Mouse (Mus musculus) spleen, adult 2 months (tissue): Measurements from ENCODE around the gene Klf2. TPM values are rescaled to one million over a fixed set of nuclear protein-coding genes. Genes with fewer than 3 reads are reported as not detected.
A peak's percentile ranks its signal among the peaks of the same experiment; 100 is the strongest.

Experiments
- DNase-seq, 2 experiments: peaks; one replicate each; pipeline versions ENCODE4 v3.0.0 to v3.0.0-alpha.2; 2012 to 2021; ENCODE audit warnings: low spot score in 2 of 2, low read depth in 1 of 2
- H3K27ac ChIP-seq: fragments of 200-500 bp; 2 replicates; pipeline ENCODE4 v1.5.1; 2012; ENCODE audit warnings: low read length, inconsistent platforms; ENCODE audit not compliant: insufficient read depth
- H3K27me3 ChIP-seq: fragments of 200-500 bp; 2 replicates; pipeline ENCODE4 v1.6.1; 2012; ENCODE audit warnings: mild to moderate bottlenecking, moderate library complexity, low read length, inconsistent platforms; ENCODE audit not compliant: control insufficient read depth, insufficient read depth
- H3K36me3 ChIP-seq: fragments of 200-500 bp; 2 replicates; pipeline ENCODE4 v1.6.1; 2012; ENCODE audit warnings: mild to moderate bottlenecking, low read length, inconsistent platforms; ENCODE audit not compliant: control insufficient read depth, insufficient read depth
- H3K4me1 ChIP-seq: fragments of 200-500 bp; 2 replicates; pipeline ENCODE4 v1.6.1; 2011; ENCODE audit warnings: inconsistent platforms; ENCODE audit not compliant: control insufficient read depth, insufficient read depth, insufficient read length
- H3K4me3 ChIP-seq: fragments of 200-500 bp; 2 replicates; pipeline ENCODE4 v1.5.1; 2011; ENCODE audit warnings: mild to moderate bottlenecking, inconsistent platforms; ENCODE audit not compliant: insufficient read depth, insufficient read length; ENCODE audit errors: extremely low read depth
- CTCF ChIP-seq: fragments of 200-500 bp; IDR thresholded peaks from 2 replicates; pipeline ENCODE4 v1.5.1; 2011; ENCODE audit warnings: mild to moderate bottlenecking, inconsistent platforms; ENCODE audit not compliant: insufficient read depth, insufficient read length, insufficient replicate concordance; ENCODE audit errors: extremely low read depth
- POLR2A ChIP-seq: fragments of 200-500 bp; IDR thresholded peaks from 2 replicates; pipeline ENCODE4 v1.6.1; 2011; ENCODE audit warnings: low read depth, low read length, inconsistent platforms
- WGBS: fragments of 180-500 bp; shearing (Covaris S2); methylation state at CpG from one replicate; pipeline ENCODE4 v1.1.7; 2018; 5-methylcytosine and 5-hydroxymethylcytosine counted together
- polyA plus RNA-seq: library from polyadenylated mRNA; depleted of rRNA; stranded (reverse); fragments of >200 nt; gene quantifications from 2 replicates; pipeline ENCODE4 v1.2.3, GENCODE M21; 2012

Klf2 gene
- polyA plus RNA-seq, 1 experiment: 219 TPM

DNA sequence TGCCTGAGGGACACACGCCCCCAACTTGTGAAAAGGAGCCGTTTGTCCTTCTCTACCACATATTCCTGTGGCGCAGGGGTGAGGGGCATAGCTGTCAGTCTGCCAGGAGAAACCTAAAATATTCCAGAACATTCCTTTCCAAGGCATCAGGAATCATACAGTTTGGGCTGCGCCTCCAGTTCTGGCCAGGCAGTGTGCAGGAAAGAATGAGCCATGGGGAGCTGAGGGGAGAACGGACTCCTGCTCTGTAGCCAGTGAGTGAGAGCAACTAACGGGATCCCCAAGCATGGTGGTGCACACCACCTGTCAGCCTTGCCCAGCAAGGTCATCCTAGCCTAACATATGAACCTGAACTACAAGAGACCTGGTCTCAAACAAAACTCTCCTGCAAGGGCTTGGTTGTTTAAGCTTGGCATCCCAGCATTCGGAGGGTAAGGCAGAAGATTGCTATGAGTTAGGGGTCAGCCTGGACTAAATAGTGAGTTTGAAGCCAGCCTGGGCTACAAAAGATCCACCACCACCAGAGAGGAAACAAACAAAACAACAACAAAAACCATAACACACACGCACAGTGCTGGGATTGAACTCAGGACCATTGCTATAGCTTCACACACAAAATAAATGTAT is 15.7 kb upstream of the Klf2 start:
- Histone ChIP-seq H3K4me1 (peaks cover 16% of the 10 kb centered on the region; the same call in 1 of the 2 replicates), H3K36me3 (no peaks in the 10 kb centered on the region), H3K27me3 (no peaks in the 10 kb centered on the region), H3K27ac (peak overlapping the region; percentile 76), H3K4me3 (no peak overlapping the region)
- TF ChIP-seq CTCF (no peak), POLR2A (no peak)
- DNase-seq: no peak
- 46% methylated on average over 8 of the region's 8 CpGs for WGBS

DNA sequence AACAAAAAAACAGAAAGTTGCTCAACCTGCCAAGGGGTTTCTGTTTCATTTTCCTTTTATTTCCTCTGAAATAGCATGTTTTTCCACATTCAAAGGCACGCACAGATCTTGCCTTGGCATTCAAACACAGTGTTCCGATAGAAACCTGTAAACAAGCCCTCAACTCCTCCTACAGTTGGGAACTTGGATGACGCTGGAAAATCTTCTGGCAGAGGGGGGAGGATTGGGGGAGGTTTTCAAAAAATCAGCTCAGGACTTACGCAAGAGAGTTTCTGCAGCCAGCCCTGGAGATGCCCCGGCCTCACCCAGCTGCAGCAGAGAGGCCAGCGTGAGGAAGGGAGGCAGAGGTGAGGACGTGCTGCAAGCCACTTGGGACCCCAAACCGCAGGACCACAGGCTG is 15.2 kb upstream of the Klf2 start:
- Histone ChIP-seq H3K36me3 (no peaks in the 10 kb centered on the region), H3K27me3 (no peaks in the 10 kb centered on the region), H3K4me1 (peaks cover 16% of the 10 kb centered on the region; the same call in 1 of the 2 replicates), H3K27ac (peak overlapping the region; percentile 77), H3K4me3 (peak overlapping the region; percentile 51)
- DNase-seq: peak in 1 of 2 experiments; percentile 37
- TF ChIP-seq POLR2A (no peak), CTCF (no peak)
- WGBS: 3% methylated on average over 8 of the region's 8 CpGs

DNA sequence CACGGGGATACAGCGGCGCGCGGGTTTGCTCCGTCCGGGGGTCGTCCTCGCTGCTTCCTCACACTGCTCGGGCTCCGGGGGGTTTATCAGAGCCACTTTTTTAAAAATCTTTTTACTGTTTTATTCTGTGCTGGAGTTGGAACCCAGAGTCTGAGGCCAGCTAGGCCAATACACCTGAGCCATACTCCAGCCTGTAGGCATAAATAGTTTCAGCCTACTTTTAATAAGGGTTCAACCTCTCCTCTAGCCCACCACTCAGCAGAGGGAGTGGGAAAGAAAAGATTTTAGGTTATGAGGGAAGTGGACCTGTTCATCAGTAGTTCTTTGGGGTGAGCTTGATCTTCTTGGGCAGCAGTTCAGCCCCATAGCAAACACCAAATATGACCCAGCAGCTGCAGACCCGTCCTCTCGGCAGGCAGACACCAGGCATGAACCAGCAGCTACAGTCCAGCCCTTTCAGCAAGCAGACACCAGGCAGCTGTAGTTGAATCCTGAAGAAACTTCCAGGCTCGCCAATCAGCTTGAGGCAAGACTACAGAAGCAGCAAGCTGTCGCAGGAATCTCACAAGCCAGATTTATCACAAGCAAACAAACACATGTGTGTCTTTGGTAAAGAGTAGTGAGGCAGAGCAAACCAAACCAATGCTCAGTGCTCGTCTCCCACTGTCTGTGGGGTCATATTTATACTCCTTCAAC is 13.5 kb upstream of the Klf2 start, which contains the start of gene Gm10282:
Gene Gm10282 (minus strand): TSS at position 51 of the 696 bp plus-strand sequence.
- H3K27me3 ChIP-seq: no peaks in the 10 kb centered on the region
- no peak for DNase-seq
- no peak within 1 kb of the TSS for H3K4me3 ChIP-seq
- TF ChIP-seq POLR2A: no peak
- no peak for TF ChIP-seq CTCF
- 89% methylated on average over 16 of the region's 16 CpGs for WGBS
- peaks cover 16% of the 10 kb centered on the region; the same call in 1 of the 2 replicates for H3K4me1 ChIP-seq
- H3K36me3 ChIP-seq: no peaks in the 10 kb centered on the region
- no peak within 1 kb of the TSS for H3K27ac ChIP-seq

DNA sequence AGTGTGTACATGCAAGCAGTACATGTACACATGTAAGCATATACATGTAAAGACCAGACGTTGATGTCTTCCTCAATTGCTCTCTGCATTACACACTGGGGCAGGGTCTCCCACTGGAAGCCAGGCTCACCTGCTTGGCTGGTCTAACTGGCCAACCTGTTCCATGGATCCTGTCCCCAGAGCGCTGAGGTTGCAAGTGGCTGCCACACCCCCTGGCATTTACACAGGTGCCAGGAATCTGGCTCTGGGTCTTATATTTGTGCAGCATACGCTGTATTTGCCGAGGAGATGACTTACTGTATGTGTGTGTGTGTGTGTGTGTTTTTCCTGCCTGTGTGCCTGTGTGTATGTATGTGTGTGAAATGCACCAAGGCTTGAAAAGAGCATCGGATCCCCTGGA is 11.9 kb upstream of the Klf2 start:
- H3K27ac ChIP-seq: no peak overlapping the region
- no peak overlapping the region for H3K4me3 ChIP-seq
- no peaks in the 10 kb centered on the region for H3K27me3 ChIP-seq
- DNase-seq: no peak
- peaks cover 16% of the 10 kb centered on the region; the same call in 1 of the 2 replicates for H3K4me1 ChIP-seq
- H3K36me3 ChIP-seq: no peaks in the 10 kb centered on the region
- WGBS: 83% methylated on average over 5 of the region's 5 CpGs
- no peak for TF ChIP-seq POLR2A
- no peak for TF ChIP-seq CTCF

DNA sequence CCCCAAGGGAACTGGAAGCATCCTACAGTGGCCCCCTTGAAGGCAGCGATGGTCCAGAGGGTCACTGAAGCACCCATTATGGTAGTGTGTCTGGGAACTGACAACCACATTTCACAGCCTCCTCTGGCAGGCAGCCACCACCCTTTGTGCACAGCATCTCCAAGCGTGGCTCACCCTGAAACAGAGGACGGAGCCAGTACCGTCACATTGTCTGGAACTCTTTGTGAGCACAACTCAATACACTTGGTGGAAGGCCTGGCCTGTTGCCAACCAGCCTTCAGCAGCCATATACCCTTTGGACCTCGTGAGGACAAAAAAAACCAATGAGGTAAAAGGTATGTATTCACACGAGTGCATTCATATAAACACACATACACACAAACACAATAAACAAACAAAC is 10.6 kb upstream of the Klf2 start:
- no peaks in the 10 kb centered on the region for H3K27me3 ChIP-seq

DNA sequence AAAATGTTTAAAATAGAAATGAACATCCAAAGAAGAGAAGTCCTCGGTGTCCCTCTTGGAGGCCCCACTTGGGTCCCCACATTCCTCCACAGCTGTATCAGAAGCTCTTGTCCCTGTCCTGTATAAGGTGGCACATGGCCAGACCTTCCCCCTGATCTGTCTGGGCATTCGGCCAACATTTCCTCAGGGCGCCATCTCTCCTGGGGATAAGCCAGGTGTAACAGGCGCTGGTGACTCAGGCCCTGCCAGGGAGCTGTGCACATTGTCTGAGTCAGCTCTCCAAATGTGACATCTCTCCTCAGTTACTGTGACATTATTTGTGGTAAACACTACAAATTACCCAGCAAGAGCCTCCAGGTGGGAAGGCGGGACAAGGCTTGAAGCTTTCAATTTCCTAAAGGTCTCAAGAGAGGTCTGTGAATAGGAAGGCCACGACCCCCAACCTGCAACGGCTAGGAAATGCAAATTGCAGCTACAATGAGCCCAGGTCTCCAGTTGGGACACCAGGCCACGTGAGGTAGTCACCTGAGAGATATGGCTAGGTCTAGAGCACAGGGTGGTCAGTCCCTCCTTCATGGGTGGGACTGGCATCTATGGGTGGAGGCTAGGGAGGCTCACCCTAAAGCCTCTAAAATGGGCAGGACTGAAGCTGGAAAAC is 7.9 kb upstream of the Klf2 start:
- Histone ChIP-seq H3K27me3 (no peaks in the 10 kb centered on the region), H3K4me3 (no peak overlapping the region), H3K36me3 (no peaks in the 10 kb centered on the region), H3K27ac (no peak overlapping the region), H3K4me1 (peaks cover 4% of the 10 kb centered on the region; the same call in 1 of the 2 replicates)
- TF ChIP-seq POLR2A: no peak
- no peak for TF ChIP-seq CTCF
- WGBS: 50% methylated on average over 8 of the region's 8 CpGs
- DNase-seq: no peak

More for the DNA sequence above, 10.6 kb upstream of the Klf2 start:
- TF ChIP-seq POLR2A: no peak
- no peak for TF ChIP-seq CTCF
- no peak for DNase-seq
- Histone ChIP-seq H3K36me3 (no peaks in the 10 kb centered on the region), H3K4me1 (peaks cover 12% of the 10 kb centered on the region; the same call in 1 of the 2 replicates), H3K4me3 (no peak overlapping the region), H3K27ac (no peak overlapping the region)
- 87% methylated on average over 6 of the region's 6 CpGs for WGBS
